Mouse (Mus musculus): ENCODE data around the gene Dcdc2a.

DNA sequence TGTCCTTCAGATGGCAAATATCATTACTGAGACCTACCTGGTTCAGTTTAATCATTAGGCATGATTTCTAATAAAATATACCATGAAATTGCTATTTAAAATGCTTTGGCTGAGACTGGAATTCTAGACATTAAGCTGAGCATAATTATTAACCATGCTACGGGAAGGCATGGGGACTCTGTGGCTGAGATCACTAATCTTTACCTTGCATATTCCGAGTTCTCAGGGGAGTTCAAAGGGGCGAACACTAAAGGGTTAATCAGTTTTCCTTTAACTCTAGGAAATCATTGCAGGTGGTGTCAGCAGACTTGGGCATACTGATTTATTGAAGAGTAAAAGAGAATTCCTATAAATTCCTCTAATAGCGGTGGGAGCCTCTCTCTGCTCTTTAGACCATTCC is 11.4 kb downstream of the Dcdc2a start:
- TF ChIP-seq TAL1 (IDR thresholded peaks at IDR 0.05; ENCODE audit: low read length) (no peak), GATA1 (IDR thresholded peaks at IDR 0.05; ENCODE audit: low read length) (no peak)

Data from erythroblast, embryonic 14.5 days (primary cell).